Mouse (Mus musculus) embryonic stem cell, embryonic (primary cell): ENCODE data around the gene Depdc7.

Source experiments
- CTCF ChIA-PET, 4 experiments: fragments of 300-600 bp in 2 of 4; fragments of 350-600 bp in 2 of 4; sonication (Branson Sonifier 250); formaldehyde crosslinking; loops; one replicate each; lab custom pipeline; 2022; ENCODE audit warnings: inconsistent platforms in 2 of 4; lab: Charles Lee
- POLR2A ChIA-PET, 4 experiments: fragments of 300-600 bp in 2 of 4; fragments of 350-600 bp in 2 of 4; sonication (Branson Sonifier 250); formaldehyde crosslinking; loops; one replicate each; lab custom pipeline; 2022; ENCODE audit warnings: antibody characterized with exemption in 4 of 4, inconsistent platforms in 1 of 4; lab: Charles Lee

The Depdc7 gene

DNA sequence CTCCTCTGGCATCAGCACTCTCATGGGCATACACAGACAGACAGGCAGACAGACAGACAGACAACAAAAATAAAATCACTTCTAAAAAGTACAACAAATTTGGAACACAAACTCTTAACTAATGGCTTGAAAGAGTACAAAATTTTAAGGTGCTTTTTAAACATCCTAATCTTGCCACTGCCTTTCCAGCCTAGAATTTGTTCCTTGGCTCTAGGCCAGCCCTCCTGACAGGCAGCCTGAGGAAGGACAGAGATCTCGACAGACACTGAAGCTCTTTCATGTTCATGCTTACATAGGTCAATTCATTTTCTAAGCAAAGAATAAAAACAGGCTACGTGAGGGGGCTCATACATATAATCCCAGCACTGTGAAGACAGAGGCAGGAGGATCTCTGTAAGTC lies 50.1 kb downstream of the Depdc7 start:
- ChIA-PET POLR2A (interaction anchor here in 2 of 4 experiments (0.6 to 1.6 kb wide), 4 partner anchors 10 to 63 kb away, joined by 3 to 4 read pairs (median 3); no protein-coding TSS in a partner anchor), CTCF (no interaction called here)

DNA sequence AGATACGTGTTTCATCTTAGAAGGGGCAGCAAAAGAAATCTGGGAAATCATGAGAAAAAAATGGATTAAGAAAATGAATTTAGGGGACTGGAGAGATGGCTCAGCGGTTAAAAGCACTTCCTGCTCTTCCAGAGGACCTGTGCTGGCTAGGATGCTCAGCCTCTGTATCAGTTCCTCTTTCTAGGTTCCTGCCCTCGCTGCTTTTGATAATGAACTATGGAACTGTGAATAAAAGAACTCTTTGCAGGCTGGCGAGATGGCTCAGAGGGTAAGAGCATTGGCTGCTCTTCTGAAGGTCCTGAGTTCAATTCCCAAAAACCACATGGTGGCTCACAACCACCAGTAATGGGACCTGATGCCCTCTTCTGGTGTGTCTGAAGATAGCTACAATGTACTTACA lies 52.0 kb downstream of the Depdc7 start:
- ChIA-PET CTCF (interaction anchor here in 1 of 4 experiments (0.9 kb wide), 1 partner anchor 14 kb away, joined by 3 read pairs; no protein-coding TSS in a partner anchor), POLR2A (interaction anchor here in 2 of 4 experiments (1.1 to 1.9 kb wide), 4 partner anchors 12 to 52 kb away, joined by 3 to 7 read pairs (median 3); partner anchors contain the start of genes Depdc7 (in 1 of the 2) and Pin1rt1 (in 1 of the 2))

DNA sequence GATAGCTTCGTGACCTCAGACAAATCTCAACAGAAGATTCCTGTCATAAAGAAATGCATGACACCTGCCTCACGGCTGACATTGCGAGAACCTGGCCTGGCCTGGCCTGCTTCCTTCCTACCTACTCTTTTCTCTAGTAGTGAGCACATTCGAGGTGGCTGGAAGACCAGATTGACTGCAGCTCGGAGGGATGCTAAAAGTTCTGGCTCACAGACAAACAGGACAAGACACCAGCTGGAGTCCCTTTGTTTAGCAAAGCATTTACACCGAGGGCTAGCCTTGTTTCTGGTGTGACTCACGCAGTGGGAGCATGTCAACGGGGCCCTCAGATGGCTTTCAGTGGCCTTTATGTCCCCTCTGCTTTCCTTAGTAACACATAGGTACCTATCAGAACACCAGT lies 54.0 kb downstream of the Depdc7 start:
- POLR2A ChIA-PET = interaction anchor here in 2 of 4 experiments (0.5 to 1.9 kb wide), 9 partner anchors 8 to 942 kb away, joined by 3 to 7 read pairs (median 4); partner anchors contain the start of gene Depdc7 (in 2 of the 2)

DNA sequence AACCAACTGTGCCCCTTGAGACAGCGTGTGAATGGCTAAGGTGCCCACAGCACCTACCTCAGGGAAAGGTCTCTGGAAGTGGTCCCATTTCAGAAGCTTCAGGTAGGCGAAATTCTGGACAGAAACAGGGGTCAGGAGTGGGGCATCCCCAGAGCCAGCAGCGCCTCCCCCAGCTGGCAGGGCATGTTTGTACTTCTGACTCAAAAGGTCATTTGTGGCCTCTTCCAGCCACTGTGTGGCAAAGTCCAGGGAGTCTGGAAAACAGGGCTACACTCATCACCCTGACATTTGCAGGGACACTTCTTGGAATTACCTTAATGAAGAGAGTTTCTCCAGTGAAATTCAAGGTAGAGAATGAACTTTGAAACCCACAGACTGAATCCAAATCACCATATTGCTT lies 54.4 kb downstream of the Depdc7 start:
- POLR2A ChIA-PET = interaction anchor here in 2 of 4 experiments (0.8 to 1.8 kb wide), 2 partner anchors 54 to 65 kb away, joined by 3 to 6 read pairs; partner anchors contain the start of gene Depdc7 (in 1 of the 2)
- CTCF ChIA-PET = interaction anchor here in 1 of 4 experiments (1.1 kb wide), 1 partner anchor 65 kb away, joined by 3 read pairs; no protein-coding TSS in a partner anchor

More for the DNA sequence above, 54.0 kb downstream of the Depdc7 start:
- CTCF ChIA-PET = interaction anchor here in 2 of 4 experiments (1.1 kb wide), 2 partner anchors 65 to 89 kb away, joined by 3 to 5 read pairs; no protein-coding TSS in a partner anchor

DNA sequence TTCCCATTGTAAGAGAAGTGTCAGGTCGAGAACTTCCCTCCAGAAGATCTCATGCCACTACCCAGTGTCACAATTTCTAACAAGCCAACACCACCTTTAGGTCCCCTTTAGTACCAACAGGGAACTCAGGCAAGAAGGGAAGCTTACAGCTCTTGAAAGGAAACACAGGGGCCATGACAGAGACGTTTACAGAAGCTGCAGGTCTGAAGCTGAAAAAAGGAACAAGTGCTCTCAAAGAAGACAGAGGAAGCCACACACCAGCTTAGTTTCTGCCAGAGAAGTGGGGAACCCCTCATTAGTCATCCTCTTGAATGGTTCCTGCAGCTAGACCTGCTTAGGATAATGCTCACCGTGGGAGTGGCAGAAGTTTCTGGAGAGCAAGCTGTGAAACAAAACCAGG lies 55.4 kb downstream of the Depdc7 start:
- ChIA-PET POLR2A (interaction anchor here in 1 of 4 experiments (0.6 to 2.0 kb wide), 2 partner anchors 20 to 45 kb away, joined by 3 to 4 read pairs; no protein-coding TSS in a partner anchor), CTCF (no interaction called here)

DNA sequence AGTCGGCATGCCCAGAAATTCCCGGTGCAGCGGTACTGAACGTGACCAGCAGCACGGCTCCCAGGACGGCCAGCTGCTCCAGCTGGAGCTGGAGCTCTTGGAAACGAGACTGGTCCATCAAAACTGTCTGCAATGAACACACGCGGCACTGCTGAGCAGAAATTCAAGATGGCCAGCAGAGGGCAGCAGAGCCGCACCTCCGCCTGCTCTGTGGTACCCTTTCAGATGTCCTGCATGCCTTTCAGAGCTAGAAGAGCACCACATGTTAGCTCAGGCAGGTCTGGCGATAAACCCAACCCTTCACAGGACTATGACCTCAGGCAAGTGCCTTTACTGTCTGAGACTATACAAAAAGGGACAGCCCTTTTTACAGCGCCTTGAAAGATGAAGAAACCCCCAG lies 57.3 kb downstream of the Depdc7 start:
- ChIA-PET CTCF (interaction anchor here (0.5 to 3.4 kb wide), 95 partner anchors 8 to 788 kb away, joined by 3 to 60 read pairs (median 4); partner anchors contain the start of genes Depdc7 (in 2 of the 4), Tcp11l1 (in 2 of the 4), Cstf3 (in 1 of the 4) and D430041D05Rik (in 1 of the 4)), POLR2A (interaction anchor here in 3 of 4 experiments (0.5 to 6.4 kb wide), 34 partner anchors 11 to 166 kb away, joined by 3 to 44 read pairs (median 4); partner anchors contain the start of genes Cstf3 (in 3 of the 3), Tcp11l1 (in 2 of the 3) and Depdc7 (in 1 of the 3))

DNA sequence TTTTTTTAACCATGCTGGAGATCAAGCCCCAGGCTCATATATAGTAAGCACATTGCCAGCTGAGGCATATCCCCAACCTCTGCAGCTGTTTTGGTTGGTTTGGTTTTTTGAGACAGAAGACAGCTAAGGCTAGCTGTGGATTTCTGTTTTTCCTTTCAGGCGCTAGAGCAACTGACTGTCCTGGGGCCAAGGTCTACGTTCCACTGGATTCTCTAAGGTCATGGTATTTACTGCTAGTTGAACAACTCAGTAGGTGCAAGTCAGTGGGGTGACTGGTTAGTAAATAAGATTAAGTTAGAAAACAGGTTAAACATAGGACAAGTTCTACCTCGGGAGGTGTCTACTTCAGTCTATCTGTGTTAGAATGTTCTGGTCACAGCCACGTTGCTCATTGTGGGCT lies 57.9 kb downstream of the Depdc7 start:
- CTCF ChIA-PET = interaction anchor here (0.5 to 3.4 kb wide), 84 partner anchors 8 to 787 kb away, joined by 3 to 60 read pairs (median 4); partner anchors contain the start of genes Depdc7 (in 2 of the 4), Tcp11l1 (in 2 of the 4), Cstf3 (in 1 of the 4) and D430041D05Rik (in 1 of the 4)

DNA sequence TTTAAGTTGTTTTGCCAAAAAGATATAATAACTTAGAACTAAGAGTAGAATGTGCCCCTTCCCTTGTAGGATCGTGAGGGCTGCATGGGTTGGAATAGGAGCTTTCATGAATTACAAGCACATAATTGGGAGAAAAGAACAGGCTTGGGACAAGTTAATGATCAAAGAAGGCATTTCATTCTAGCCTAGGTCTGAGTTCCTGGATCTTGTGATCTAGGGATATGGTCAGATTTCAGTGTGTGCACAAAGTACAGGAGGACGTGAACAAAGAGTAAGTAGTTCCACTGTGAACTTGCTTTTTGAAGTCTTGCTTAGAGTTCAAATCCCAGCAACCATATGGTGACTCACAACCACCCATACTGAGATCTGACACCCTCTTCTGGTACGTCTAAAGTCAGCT lies 65.4 kb downstream of the Depdc7 start:
- ChIA-PET POLR2A (no interaction called here), CTCF (interaction anchor here in 3 of 4 experiments (0.6 to 1.4 kb wide), 4 partner anchors 8 to 31 kb away, joined by 3 read pairs; no protein-coding TSS in a partner anchor)

More for the DNA sequence above, 57.9 kb downstream of the Depdc7 start:
- POLR2A ChIA-PET = interaction anchor here in 3 of 4 experiments (0.6 to 6.4 kb wide), 26 partner anchors 15 to 167 kb away, joined by 3 to 44 read pairs (median 4); partner anchors contain the start of genes Cstf3 (in 3 of the 3), Tcp11l1 (in 2 of the 3) and Depdc7 (in 1 of the 3)
